Mouse (Mus musculus): Measurements from ENCODE around the gene Atg2b.

Gene Atg2b

GRCm38 (mm10) chr12:105593471-105593870 is 91.5 kb downstream of the Atg2b start:
- DNase-seq, result no peak

GRCm38 (mm10) chr12:105592361-105592761 is 92.7 kb downstream of the Atg2b start:
- DNase-seq, result no peak

GRCm38 (mm10) chr12:105590786-105591185 is 94.2 kb downstream of the Atg2b start:
- DNase-seq, result no peak

GRCm38 (mm10) chr12:105587526-105587925 is 97.5 kb downstream of the Atg2b start:
- no peak for DNase-seq

- peak; percentile 44 to 51 for DNase-seq
These were observed 100.2 kb downstream of the Atg2b start for GRCm38 (mm10) chr12:105584851-105585250.

GRCm38 (mm10) chr12:105583484-105583883 is 101.5 kb downstream of the Atg2b start:
- DNase-seq, result no peak

GRCm38 (mm10) chr12:105582486-105582885 is 102.5 kb downstream of the Atg2b start:
- DNase-seq, result no peak

- no peak for DNase-seq
These were observed 104.5 kb downstream of the Atg2b start for GRCm38 (mm10) chr12:105580490-105580889.

- DNase-seq, result no peak
These were observed 110.7 kb downstream of the Atg2b start for GRCm38 (mm10) chr12:105574356-105574755.

GRCm38 (mm10) chr12:105572622-105573021 is 112.4 kb downstream of the Atg2b start:
- no peak for DNase-seq

GRCm38 (mm10) chr12:105571867-105572266 is 113.1 kb downstream of the Atg2b start:
- DNase-seq, result no peak

Measured in B cell, adult 2 months (primary cell).